Mouse (Mus musculus) E14TG2a.4 (cell line): Measurements from ENCODE around the gene Eps15.

Experiments
- H3K27me3 ChIP-seq: 2 replicates; pipeline ENCODE4 v1.6.1; 2014; ENCODE audit warnings: low read length, control low read depth; ENCODE audit not compliant: insufficient read depth
- H3K36me3 ChIP-seq: 2 replicates; pipeline ENCODE4 v1.6.1; 2014; ENCODE audit warnings: low read length, control low read depth; ENCODE audit not compliant: insufficient read depth
- H3K4me1 ChIP-seq: replicated peaks from 2 replicates; pipeline ENCODE4 v1.6.1; 2014; ENCODE audit warnings: low read depth, low read length, control low read depth
- H3K4me3 ChIP-seq: replicated peaks from 2 replicates; pipeline ENCODE4 v1.5.1; 2014; ENCODE audit warnings: mild to moderate bottlenecking, low read length
- H3K9me3 ChIP-seq: 2 replicates; pipeline ENCODE4 v1.6.1; 2014; ENCODE audit warnings: low read length, control low read depth
- CTCF ChIP-seq: conservative IDR thresholded peaks from 2 replicates; pipeline ENCODE4 v1.5.1; 2014; ENCODE audit warnings: low read length
- NANOG ChIP-seq: IDR thresholded peaks from 2 replicates; pipeline ENCODE4 v1.6.1; 2014; ENCODE audit warnings: borderline replicate concordance, low read length, mixed read lengths
- POU5F1 ChIP-seq: IDR thresholded peaks from 2 replicates; pipeline ENCODE4 v1.6.1; 2014; ENCODE audit warnings: low read length, borderline replicate concordance

Eps15 gene

DNA sequence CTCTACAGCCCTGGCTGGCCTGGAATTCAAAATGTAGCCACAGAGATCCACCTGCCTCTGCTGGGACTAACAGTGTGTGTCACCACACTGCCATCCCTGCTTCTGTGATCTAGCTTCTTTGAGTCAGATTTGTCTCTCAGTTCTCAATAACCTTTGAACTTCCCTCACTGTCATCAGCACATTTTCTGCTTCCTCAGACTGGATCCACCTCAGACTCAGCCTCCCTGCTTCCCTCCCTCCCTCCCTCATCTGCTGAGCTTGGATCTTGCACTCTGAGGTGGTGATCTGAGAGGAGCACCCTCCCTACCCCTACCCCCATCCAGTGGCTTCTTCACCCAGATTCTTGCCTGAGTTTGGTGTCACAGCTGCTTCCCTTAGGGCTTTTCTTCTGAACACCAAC, 22.4 kb upstream of the Eps15 start:
- Histone ChIP-seq H3K36me3 (no peaks in the 10 kb centered on the region), H3K4me3 (no peak overlapping the region), H3K9me3 (no peaks in the 10 kb centered on the region), H3K4me1 (no peaks in the 10 kb centered on the region; the same call in 1 of the 2 replicates), H3K27me3 (no peaks in the 10 kb centered on the region)
- TF ChIP-seq POU5F1 (no peak), CTCF (no peak), NANOG (no peak)

DNA sequence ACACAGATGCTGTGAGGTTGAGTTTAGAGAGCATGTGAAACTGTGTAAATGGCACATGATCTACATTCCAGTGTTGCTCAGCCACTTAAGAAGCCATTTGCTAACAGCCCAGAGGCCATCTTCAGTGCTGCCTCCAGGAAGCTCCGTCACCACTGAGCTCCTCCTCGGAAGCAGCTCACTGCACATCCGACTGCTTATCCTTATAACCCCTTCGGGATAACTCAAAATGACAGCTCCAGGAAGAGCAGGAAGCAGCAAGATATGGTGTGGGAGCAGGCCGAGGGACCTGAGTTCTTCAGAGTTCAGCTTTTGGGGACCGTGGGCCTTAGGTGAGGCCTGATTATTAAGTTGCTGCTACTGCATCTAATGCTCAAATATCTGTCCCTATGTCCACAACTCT, 18.0 kb upstream of the Eps15 start:
- TF ChIP-seq CTCF (no peak), POU5F1 (no peak), NANOG (no peak)
- no peak overlapping the region for H3K4me3 ChIP-seq

DNA sequence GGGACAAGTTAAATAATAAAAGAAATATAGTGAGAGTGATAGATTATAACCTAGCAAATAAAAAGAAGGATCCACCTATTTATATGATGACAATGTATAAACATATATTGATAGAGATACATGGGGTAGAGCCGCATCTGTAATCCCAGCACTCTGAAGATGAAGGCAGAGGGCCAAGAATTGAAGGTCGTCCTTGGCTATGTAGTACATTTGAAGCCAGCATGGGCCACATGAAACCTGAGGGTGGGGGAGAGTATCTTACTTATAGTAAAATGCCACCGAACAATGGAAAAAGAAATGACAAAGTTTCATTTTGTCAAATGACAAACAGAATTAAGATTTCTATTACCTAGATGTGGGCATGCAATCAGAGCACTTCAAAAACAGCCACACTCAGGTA, 14.0 kb upstream of the Eps15 start:
- Histone ChIP-seq H3K9me3 (no peaks in the 10 kb centered on the region), H3K4me1 (no peaks in the 10 kb centered on the region), H3K36me3 (no peaks in the 10 kb centered on the region), H3K27me3 (no peaks in the 10 kb centered on the region), H3K4me3 (no peak overlapping the region)
- TF ChIP-seq POU5F1 = no peak
- no peak for TF ChIP-seq NANOG
- TF ChIP-seq CTCF = no peak

More for the DNA sequence above, 18.0 kb upstream of the Eps15 start:
- Histone ChIP-seq H3K9me3 (no peaks in the 10 kb centered on the region), H3K4me1 (no peaks in the 10 kb centered on the region), H3K36me3 (no peaks in the 10 kb centered on the region), H3K27me3 (no peaks in the 10 kb centered on the region)

DNA sequence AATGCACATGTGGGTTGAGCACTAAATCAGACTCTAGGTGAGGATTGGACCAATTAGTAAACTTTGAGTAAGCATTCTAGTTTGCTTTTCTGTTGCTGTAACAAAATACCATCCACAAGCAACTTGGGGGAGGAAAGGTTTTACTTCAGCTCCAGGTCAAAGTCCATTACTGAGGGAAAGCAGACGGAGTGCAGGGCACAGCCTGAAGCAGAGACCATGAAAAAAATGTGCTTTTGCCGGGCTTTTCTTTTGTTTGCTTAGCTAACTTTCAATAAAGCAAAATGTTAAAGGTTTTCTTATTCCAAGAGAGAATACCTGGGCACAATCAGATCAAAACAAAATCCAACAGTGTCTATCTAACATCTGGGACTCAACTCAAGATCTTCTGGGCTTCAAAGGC, 13.3 kb upstream of the Eps15 start:
- Histone ChIP-seq H3K36me3 (no peaks in the 10 kb centered on the region), H3K4me1 (no peaks in the 10 kb centered on the region)
- TF ChIP-seq POU5F1 = no peak
- no peak for TF ChIP-seq NANOG
- no peak for TF ChIP-seq CTCF

DNA sequence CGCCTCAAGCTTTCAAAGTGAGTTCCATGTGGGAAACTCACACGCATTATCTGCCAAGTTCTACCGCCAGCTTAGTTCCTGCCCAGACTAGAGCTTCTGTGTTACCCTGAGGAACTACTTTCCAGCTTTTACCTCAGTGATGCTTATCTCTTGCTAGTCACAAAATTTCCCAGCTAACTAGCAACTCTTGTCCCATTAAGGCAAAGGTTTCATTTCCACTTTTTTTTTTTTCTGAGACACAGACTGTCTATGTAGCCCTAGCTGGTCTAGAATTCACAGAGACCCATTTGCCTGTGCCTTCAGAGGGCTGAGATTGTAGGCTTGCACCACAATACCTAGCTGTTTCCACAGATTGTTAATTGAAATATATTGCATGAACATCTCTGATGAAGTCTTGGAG, 12.6 kb upstream of the Eps15 start:
- Histone ChIP-seq H3K9me3 (no peaks in the 10 kb centered on the region), H3K4me3 (no peak overlapping the region), H3K36me3 (no peaks in the 10 kb centered on the region), H3K4me1 (no peaks in the 10 kb centered on the region), H3K27me3 (no peaks in the 10 kb centered on the region)
- no peak for TF ChIP-seq NANOG
- no peak for TF ChIP-seq POU5F1
- TF ChIP-seq CTCF = no peak

More for the DNA sequence above, 13.3 kb upstream of the Eps15 start:
- Histone ChIP-seq H3K27me3 (no peaks in the 10 kb centered on the region), H3K9me3 (no peaks in the 10 kb centered on the region), H3K4me3 (no peak overlapping the region)

DNA sequence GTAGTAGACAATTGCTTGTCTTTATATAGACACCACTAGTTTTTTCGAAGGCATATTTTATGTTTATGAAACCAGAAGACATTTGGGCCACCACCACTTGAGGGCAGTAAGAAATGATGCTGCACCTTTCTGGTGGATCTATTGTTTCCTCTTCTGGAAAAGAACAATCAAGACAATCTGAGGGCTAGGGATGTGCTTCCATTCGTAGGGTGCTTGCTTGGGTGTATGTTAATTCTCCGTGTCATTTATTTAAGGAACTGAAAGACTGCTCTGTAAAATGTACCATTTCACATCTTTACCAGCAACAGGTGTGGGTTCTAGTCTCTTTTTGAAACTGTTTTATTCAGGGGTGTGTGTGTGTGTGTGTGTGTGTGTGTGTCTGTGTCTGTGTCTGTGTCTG, 11.2 kb upstream of the Eps15 start:
- Histone ChIP-seq H3K4me1 (no peaks in the 10 kb centered on the region), H3K4me3 (no peak overlapping the region)

DNA sequence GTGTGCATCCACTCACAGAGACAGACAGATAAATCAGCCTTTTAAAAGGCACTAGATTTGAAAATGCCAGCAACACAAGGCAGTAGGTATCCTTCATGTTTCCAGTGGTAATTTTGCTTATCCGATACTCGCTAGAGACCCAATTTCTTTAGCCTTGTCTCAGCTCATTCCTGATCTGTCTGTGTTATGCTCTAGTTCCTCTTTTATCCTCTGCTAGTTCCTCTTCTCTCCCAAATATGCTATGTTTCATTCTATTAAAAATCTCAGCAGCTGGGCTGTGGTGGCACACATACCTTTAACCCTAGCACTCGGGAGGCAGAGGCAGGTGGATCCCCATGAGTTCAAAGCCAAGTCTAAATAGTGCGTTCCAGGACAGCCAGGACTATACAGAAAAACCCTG, 8.3 kb upstream of the Eps15 start:
- TF ChIP-seq CTCF = no peak
- no peak overlapping the region for H3K4me3 ChIP-seq
- no peaks in the 10 kb centered on the region for H3K9me3 ChIP-seq
- H3K36me3 ChIP-seq = no peaks in the 10 kb centered on the region
- H3K27me3 ChIP-seq = no peaks in the 10 kb centered on the region
- H3K4me1 ChIP-seq = no peaks in the 10 kb centered on the region

More for the DNA sequence above, 11.2 kb upstream of the Eps15 start:
- H3K36me3 ChIP-seq = no peaks in the 10 kb centered on the region
- H3K9me3 ChIP-seq = no peaks in the 10 kb centered on the region
- no peaks in the 10 kb centered on the region for H3K27me3 ChIP-seq
- TF ChIP-seq POU5F1 (no peak), NANOG (no peak), CTCF (no peak)

DNA sequence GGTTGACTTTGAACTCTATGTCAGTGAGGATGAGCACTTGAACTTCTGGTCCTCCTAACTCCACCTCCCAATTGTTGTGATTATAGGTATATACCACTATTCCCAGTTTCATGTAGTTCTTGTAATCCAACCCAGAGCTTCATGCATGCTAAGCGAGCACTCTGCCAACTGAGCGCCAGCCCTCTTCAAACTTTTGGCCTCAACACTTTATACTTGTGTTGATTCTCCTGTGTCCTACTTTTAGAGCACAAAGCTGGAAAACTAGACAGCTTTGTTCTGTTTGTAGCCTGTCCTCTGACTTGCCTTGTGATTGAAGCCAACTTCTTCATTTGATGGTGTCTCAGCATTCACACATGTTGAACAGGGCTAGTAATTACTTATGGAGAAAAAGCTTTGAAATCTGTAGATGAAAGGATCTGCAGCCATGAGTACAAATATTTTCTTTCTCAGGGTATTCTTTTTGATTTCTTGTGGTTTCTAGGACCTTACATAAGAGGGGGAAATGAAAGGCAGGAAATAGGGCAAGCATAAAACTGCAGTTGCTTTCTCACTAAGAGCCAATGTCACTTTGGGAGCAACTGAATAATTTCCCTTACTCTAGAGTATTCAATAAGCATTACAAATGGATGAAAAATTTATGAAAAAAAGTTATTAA, 6.4 kb upstream of the Eps15 start:
- Histone ChIP-seq H3K27me3 (no peaks in the 10 kb centered on the region), H3K9me3 (peaks cover 17% of the 10 kb centered on the region), H3K36me3 (no peaks in the 10 kb centered on the region), H3K4me3 (no peak overlapping the region), H3K4me1 (no peaks in the 10 kb centered on the region)
- no peak for TF ChIP-seq NANOG
- TF ChIP-seq POU5F1 = no peak
- no peak for TF ChIP-seq CTCF

DNA sequence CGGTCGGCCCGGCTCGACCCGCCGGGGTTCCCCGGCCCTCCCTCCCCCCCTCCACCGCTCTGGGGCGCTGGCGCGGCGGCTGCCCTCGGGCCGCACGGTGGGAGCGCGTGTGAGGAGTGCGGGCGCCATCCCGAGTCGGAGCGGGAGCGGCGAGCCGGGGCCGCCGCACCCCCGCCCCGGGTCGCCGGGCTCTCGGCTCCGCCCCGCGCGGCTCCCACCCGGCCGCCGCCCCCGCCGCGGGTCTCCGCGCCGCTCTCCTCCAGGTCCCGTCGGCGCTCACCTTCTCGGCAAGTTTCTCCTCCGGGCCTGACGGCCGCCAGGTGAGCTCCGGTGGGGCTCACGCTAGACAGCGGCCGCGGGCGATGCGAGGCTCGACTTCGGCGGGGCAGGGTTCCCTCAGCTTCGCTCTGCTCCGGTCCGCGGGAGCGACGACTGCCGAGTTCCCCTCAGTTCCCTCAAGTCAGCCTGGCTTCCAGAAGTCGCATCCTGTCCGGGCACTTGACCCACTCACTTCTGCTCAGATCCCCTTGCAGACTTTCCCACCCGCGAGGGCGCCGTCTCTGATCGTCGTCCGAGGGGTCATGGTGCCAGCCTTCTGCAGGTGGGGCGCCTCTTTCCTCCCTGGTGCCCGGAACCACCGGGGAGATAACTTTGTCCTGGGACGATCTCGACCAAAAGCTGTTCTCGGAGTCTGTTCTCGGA, 542 bp downstream of the Eps15 start:
- Histone ChIP-seq H3K27me3 (peaks cover 19% of the 10 kb centered on the region), H3K36me3 (no peaks in the 10 kb centered on the region), H3K4me1 (peaks cover 9% of the 10 kb centered on the region), H3K9me3 (peaks cover 29% of the 10 kb centered on the region), H3K4me3 (peak overlapping the region; percentile 85)
- TF ChIP-seq CTCF (no peak), NANOG (no peak), POU5F1 (no peak)
